Mouse (Mus musculus) kidney, postnatal 4 days (tissue): Measurements from ENCODE around the gene Dhx15.
A peak's percentile ranks its signal among the peaks of the same experiment; 100 is the strongest.
"Not testable (repeated sequence)": the region's sequence is repeated elsewhere in the genome, so short reads cannot be mapped to it uniquely, and the experiment has no call there.

ENCODE experiments used
- DNase-seq, 2 experiments: peaks; one replicate each; pipeline ENCODE4 v3.0.0; 2021; ENCODE audit warnings: mixed read lengths in 2 of 2

The Dhx15 gene

DNA sequence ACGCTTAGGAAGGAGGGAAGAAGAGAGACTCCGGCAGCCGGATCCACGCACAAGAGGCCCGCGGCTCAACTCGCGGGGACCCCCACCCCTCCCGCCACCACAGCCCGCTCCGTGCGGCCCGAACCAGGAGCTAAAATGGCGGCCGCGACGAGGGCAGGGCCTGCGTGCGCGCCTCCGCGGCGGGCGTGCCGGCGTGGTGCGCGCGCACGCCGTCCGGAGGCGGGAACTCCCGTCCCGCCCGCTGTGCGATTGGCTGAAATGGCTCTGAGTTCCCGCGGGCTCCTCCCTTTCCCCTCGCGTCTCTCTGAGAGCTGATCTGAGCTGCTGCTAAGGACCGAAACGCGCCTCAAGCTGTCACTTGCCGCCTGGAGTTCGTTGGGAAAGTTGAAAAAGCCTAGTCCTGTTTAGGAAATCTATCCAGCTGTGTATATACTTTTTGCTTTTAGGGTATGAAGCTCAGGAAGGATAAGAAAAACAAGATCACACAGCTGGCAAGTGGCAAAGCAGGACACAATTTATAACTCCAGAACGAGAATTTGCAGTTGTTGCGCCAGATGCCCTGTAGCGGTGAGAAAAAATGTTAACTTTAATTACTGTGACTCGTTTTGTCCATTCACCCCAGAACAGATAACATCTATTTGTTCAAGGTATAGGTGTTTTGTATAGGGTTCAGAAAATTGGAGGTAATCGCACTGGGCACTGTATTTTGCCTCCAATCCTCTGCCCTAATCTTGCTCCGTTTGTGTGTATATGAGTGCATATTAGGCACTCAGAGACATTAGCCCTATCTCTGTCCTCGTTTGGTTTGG lies at the start of gene Dhx15:
Gene Dhx15 (minus strand): TSS at position 144 of the 809 bp plus-strand sequence.
- peak; percentile 92 to 96 for DNase-seq

DNA sequence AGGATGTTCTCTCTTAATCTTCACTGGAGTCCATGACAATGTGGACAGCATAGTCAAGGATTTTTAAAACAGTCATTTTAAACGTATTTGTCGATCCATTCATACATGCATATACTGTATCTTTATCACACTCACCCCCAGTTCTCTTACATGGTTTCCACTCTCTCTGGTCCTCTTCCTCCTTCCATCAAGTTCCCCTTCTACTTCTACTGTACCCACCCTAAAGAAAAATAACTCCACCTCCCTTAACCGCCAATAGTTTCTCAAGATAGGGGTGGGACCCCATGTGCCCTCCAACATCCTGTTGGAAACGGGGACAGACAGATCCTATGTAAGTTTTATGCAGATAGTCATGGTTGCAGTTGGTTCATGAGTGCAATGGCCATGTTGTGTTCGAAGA lies 48.6 kb upstream of the Dhx15 start:
- no peak for DNase-seq

DNA sequence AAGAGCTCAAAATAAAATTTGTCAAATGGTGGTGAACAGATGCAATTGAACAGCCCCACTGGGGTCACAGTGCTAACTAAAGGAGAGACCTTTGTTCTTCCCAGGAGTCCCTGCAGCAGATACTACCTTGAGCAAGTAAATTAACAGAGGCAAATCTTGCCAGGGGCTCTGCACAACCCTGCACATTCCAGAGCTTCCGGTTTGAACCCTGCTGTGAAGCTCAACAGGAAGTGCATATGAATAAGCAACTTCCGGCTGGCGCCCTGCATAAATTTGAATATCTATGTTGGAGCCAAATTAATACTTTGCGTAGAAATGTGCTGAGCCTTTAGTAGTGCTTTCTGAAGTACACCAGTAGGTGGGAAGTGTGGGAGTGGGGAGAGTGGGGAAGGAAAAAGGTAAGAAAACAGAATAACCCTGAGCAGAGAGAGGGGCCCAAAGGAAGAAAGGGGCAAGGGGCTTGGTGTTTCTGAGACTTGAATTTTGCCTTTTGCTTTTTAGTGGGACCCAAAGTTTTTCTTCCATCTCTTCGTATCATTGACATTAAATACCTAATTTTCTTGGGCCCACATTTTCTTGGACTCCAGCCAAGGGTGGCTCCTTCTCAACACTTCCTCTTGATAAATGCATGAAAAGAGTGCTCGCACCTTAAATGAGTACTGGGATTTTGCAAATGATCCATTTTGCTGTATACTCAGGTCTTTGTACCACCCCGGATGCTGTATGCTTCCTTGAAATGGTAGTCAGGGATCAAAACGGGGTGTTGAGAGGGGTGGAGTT lies 47.8 kb upstream of the Dhx15 start:
- DNase-seq = peak in 1 of 2 experiments; percentile 29

DNA sequence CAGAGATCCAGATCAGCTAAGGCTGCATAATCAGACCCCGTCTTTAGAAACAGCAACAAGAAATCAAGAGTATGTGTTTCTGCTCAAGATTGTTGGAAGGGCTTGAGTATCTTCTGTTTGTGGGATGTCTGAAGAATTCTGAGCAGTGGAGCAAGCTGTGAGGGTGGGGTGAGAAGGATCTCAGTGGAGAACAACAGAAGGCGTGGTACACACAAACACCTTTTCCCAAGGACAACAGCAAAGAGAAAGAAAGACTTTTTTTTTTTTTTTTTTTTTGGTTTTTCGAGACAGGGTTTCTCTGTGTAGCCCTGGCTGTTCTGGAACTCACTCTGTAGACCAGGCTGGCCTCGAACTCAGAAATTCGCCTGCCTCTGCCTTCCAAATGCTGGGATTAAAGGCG lies 46.3 kb upstream of the Dhx15 start:
- DNase-seq = not testable (repeated sequence)

DNA sequence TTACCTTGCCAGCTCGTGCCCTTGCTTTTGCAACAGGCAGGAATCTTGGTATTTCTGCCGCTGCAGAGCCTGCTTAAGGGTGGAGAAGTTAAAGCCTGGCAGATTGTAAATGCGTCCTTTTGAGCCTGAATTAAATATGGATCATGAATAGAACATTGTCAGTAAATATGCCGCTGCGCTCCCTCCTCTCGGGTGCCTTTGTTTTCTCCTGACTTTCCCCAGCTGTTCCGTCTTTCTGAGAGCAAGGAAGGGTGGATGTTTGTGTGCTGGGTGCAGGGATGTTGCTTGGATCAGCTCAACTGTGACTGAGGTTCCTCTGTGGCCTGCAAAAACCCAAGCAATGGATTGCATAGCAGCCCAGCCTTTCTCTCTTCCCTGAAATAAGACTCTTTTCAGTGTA lies 44.3 kb upstream of the Dhx15 start:
- DNase-seq = no peak

DNA sequence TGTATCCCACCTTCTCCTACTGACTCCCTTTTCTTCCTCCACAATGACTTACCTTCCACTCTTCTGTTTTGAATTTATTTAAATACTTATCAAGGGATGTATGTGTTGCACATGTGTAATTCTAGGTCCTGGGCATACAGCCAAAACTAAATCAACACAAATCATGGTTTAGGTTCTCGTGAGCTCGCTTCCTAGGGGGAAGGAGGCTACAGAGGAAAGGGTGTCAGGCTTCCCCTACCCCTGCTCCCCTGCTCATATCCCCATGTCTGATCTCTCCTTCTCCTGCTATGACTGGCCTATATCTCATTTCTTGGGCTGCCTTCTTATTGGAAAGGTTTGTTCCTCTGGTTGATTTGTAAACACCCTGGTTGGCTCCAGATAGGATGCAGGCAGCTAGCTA lies 43.6 kb upstream of the Dhx15 start:
- DNase-seq = no peak

GRCm38 (mm10) chr5:52232611-52233010 lies 42.3 kb upstream of the Dhx15 start:
- no peak for DNase-seq

- no peak for DNase-seq
Measured at GRCm38 (mm10) chr5:52232199-52232598, 41.9 kb upstream of the Dhx15 start.

DNA sequence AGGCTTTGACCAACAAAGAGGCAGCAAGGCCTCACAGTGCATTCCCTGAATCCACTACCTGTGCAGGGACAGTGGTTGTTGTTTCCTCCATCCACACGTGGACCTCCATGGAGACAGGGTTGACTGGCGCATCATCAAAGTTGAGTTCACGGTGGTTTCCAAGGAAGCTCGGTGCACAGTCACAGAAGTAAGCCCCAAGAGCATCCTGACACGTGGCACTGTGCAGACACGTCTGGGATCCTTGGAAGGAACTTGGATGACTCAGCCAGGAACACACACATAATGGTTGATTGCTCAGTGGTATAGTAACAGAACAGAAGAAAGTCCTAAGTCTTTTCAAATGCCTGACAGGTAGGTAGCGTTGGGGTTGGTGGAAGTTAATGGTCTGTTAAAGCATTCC lies 40.2 kb upstream of the Dhx15 start:
- no peak for DNase-seq

GRCm38 (mm10) chr5:52226677-52227076 lies 36.4 kb upstream of the Dhx15 start:
- no peak for DNase-seq

- DNase-seq = no peak
Measured at GRCm38 (mm10) chr5:52221596-52221995, 31.3 kb upstream of the Dhx15 start.

GRCm38 (mm10) chr5:52220013-52220804 lies 29.9 kb upstream of the Dhx15 start:
- DNase-seq = no peak

DNA sequence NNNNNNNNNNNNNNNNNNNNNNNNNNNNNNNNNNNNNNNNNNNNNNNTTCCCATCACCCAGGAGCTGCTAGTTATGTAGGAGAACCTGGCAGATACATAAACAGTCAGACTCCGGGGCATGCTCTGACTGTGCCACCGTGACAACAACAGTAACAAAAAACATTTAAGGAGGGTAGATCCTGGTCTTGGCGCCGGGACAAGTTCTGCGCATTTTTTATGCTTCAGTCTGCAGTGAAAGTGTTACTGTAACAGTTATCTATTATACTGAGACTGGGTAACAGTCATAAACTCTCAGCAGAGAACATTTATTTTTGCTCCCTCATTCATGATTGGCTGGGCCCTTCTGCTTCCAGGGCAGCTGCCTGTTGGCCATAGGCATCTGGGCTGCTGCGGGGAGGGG lies 27.9 kb upstream of the Dhx15 start:
- DNase-seq = no peak

- no peak for DNase-seq
Measured at GRCm38 (mm10) chr5:52213143-52213900, 23.0 kb upstream of the Dhx15 start.

DNA sequence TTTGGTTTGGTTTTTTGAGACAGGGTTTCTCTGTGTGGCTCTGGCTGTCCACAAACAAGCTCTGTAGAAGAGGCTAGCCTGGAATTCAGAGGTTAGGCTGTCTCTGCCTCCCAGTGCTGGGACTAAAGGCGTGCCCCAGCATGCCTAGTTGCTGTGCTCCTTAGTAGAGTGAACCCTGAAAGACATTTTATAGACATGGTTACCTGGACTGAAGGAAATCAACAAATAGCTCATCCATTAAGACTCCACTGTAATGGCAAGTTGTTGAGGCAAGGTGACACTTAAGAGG lies 810 bp upstream of the Dhx15 start:
- DNase-seq = no peak

DNA sequence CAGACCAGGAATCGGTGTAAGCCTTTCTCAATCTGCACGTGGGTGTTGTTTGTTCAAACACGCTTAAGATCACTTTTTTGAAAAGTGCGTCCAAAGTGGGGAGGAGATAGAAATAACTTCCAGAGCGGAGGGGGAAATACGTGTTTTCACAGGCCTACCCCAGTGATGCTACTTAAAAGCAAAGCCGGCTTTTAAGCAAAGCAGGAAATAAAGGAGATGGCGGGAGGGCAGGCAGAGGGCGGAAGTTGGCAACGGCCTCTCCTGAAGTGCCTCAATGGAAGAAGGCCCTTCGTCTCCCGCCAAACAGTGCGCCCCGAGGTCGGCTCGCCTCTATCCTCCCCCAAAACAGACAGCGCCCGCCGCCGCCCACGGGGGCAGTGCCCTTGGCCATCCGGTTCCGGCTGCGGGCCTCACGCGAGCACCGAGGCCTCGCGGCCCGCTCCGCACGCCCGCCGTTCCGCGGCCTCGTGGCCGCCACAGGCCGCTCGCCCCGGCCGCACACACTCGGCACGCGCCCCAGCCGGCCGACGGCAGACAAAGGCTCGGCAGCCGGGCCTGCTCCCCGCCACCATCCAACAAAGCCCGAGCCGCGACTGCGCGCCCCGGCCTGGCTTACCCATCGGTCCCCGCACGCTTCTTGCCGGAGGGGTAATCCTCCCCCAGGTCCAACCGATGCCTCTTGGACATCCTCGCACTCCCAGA lies 499 bp downstream of the Dhx15 start:
- peak; percentile 63 to 77 for DNase-seq

- no peak for DNase-seq
Measured at GRCm38 (mm10) chr5:52188206-52188605, 2.1 kb downstream of the Dhx15 start.

DNA sequence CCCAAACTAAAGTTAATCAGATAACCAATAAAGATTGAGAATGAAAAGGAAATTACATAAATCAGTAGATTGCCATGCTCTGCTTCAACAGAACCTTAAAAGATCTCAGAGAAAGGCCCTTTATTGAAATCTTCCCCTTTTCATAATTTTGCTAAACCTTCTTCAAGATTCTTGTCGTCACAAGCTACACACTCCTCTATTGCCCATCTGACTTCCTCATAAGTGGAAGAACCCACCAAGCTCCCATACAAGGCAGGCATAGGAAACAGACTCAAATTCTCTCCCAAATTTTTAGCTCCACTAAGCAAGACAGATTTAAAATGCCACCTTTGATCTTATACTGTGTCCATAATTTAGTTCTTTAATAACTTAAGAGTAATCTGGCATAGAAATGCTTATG lies 13.0 kb downstream of the Dhx15 start:
- no peak for DNase-seq

- DNase-seq = no peak
Measured at GRCm38 (mm10) chr5:52168468-52168867, 21.8 kb downstream of the Dhx15 start.

DNA sequence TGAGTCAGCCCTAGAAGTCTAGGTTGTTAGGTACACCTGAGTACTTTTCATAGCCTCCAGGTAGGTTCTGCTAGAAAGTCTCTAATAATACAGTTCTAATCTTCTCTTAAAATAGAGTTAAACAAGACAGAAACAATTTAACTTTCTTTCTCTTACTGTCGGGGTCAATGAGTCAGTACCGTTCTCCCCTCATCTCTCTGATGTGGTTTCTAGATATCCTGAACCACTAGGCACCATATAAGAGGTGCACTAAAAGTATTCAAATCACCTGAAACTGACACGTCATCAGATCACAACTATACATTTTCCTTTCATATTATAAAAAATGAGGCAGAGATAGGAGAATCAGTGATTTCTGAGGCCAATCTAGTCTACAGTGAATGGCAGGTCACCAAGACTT lies 41.2 kb downstream of the Dhx15 start:
- no peak for DNase-seq

- DNase-seq = no peak
Measured at GRCm38 (mm10) chr5:52147141-52147540, 43.2 kb downstream of the Dhx15 start.

- no peak for DNase-seq
Measured at GRCm38 (mm10) chr5:52145684-52146083, 44.6 kb downstream of the Dhx15 start.
